Mouse (Mus musculus) adrenal gland, adult 18-20 months (tissue): Measurements from ENCODE around the gene Als2cr12. TPM values are rescaled to one million over a fixed set of nuclear protein-coding genes. Genes with fewer than 3 reads are reported as not detected.
"Not testable (repeated sequence)": the region's sequence is repeated elsewhere in the genome, so short reads cannot be mapped to it uniquely, and the experiment has no call there.

Experiments
- DNase-seq, 2 experiments: peaks; one replicate each; pipeline ENCODE4 v3.0.0; 2021 to 2022; ENCODE audit warnings: low spot score in 2 of 2
- total RNA-seq, 2 experiments: library from RNA; stranded (reverse); gene quantifications; 1 replicate in 1 of 2; 2 replicates in 1 of 2; pipeline ENCODE4 v1.2.3; 2021

The Als2cr12 gene
- total RNA-seq, 2 experiments from 2014 or later = 1.1 to 2.4 TPM

- no peak for DNase-seq
Observed at GRCm38 (mm10) chr1:58616176-58616575, 79.6 kb downstream of the Als2cr12 start.

- DNase-seq = no peak
Observed at GRCm38 (mm10) chr1:58615146-58615545, 80.6 kb downstream of the Als2cr12 start.

GRCm38 (mm10) chr1:58614424-58614823, 81.4 kb downstream of the Als2cr12 start:
- no peak for DNase-seq

GRCm38 (mm10) chr1:58613786-58614185, 82.0 kb downstream of the Als2cr12 start:
- peak; percentile 26 to 33 for DNase-seq

- DNase-seq = no peak
Observed at GRCm38 (mm10) chr1:58610611-58611010, 85.2 kb downstream of the Als2cr12 start.

- no peak for DNase-seq
Observed at GRCm38 (mm10) chr1:58610166-58610565, 85.6 kb downstream of the Als2cr12 start.

- DNase-seq = not testable (repeated sequence)
Observed at GRCm38 (mm10) chr1:58609591-58609990, 86.2 kb downstream of the Als2cr12 start.

GRCm38 (mm10) chr1:58603738-58604137, 92.1 kb downstream of the Als2cr12 start:
- DNase-seq = no peak

GRCm38 (mm10) chr1:58602681-58603080, 93.1 kb downstream of the Als2cr12 start:
- no peak for DNase-seq

Other genes starting within 250 kb of the Als2cr12 start
- gene Orc2, start 190.9 kb downstream of the Als2cr12 start, total RNA-seq = 10 to 100 TPM; 21.5 to 23.1 TPM
- 10 to 100 TPM; 28.9 to 46.1 TPM for gene Fam126b, start 109.7 kb downstream of the Als2cr12 start, total RNA-seq
- 100 to 1,000 TPM; 138 to 195 TPM for gene Ndufb3, start 109.6 kb downstream of the Als2cr12 start, total RNA-seq
- gene Cflar, start 15.5 kb upstream of the Als2cr12 start, total RNA-seq = 100 to 1,000 TPM; 109 to 110 TPM
- 10 to 100 TPM; 15.4 to 20.7 TPM for gene Casp8, start 99.4 kb upstream of the Als2cr12 start, total RNA-seq